Mouse (Mus musculus): ENCODE data around the gene Ephb1.

Ephb1 gene

GRCm38 (mm10) chr9:102305432-102306100 lies 48.9 kb downstream of the Ephb1 start:
- no peak for DNase-seq (ENCODE audit: low read depth)

GRCm38 (mm10) chr9:102304796-102305195 lies 49.7 kb downstream of the Ephb1 start:
- no peak for DNase-seq (ENCODE audit: low read depth)

DNA sequence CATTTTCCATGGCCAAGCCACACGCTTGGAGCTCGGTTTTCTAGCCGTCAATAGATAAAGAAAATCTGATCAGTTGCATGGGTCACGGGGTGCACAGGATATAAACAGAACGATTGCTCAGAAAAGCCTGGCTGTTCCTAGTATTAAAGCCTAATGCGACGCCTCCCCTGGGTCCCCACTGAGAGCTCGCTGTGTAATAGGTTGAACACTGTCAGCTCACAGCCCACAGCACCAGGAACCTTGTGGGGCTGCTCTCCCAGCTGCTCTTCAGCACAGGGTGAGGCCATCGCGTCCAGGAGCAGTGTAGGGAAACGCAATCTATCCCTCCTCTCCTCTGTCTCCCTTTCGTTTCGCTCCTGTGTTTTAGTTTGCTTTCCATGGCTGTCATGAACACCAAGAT lies 50.6 kb downstream of the Ephb1 start:
- DNase-seq (ENCODE audit: low read depth): no peak

DNA sequence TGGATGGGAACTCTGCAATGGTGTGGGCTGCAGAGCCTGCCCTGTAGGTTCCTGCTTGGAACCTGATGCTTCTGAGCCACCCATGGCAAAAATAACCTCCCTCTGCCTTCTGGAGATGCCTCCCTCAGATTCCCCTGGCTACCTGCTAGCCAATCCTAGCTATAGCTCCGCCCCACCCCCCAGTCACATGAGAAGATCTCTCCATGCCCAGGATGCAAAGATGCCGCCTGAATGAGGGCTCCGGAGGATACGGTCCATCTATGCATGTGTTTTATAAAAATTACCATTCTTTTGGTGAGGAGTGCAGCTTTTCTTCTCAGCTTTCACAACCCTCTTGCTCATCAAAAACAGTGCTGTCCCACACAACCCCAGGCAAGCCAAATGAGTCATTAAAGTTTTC lies 53.5 kb downstream of the Ephb1 start:
- no peak for DNase-seq (ENCODE audit: low read depth)

- DNase-seq (ENCODE audit: low read depth): no peak
Observed at GRCm38 (mm10) chr9:102298741-102299140, 55.8 kb downstream of the Ephb1 start.

- no peak for DNase-seq (ENCODE audit: low read depth)
Observed at GRCm38 (mm10) chr9:102297986-102298385, 56.5 kb downstream of the Ephb1 start.

- no peak for DNase-seq (ENCODE audit: low read depth)
Observed at GRCm38 (mm10) chr9:102297176-102297575, 57.3 kb downstream of the Ephb1 start.

GRCm38 (mm10) chr9:102293605-102294004 lies 60.9 kb downstream of the Ephb1 start:
- DNase-seq (ENCODE audit: low read depth): no peak

DNA sequence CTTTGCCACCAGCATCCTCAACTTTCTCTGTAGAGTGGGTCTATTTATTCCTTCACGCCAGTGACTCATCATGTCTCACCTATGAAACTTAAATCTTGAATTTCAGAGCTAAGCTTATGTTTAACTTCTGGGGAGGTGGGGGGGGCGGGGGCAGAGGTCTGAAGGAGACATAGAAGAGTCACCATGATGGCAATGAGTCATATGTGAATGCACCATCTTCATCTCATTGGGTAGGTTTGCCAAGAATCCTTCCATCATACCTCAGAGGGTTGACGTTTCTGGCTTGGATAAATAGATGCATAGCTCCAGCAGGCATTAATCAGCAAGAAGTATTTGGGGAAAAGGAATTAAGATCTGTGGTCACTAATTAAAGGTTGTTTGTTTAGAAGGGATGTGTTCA lies 63.3 kb downstream of the Ephb1 start:
- DNase-seq (ENCODE audit: low read depth): no peak

- DNase-seq (ENCODE audit: low read depth): no peak
Observed at GRCm38 (mm10) chr9:102288356-102288755, 66.1 kb downstream of the Ephb1 start.

DNA sequence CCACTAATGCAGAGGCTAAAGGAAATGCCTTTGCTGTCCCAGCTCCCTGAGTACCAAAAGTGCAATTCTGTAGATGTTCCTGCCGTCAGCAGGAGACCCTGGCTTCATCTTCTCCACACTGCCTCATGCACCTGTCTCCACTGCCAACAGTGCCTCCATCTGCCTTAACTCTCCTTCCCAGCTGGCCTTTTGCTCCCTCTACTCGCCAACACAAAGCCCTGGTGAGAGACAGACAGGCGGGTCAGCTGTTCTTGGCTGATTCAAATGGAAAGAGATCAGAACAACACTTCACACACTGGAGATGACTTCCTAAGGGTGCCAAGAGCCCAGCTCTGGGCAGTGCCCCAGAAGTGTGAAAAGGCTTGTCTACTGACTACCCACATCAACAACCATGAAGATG lies 78.6 kb downstream of the Ephb1 start:
- DNase-seq (ENCODE audit: low read depth): no peak

- DNase-seq (ENCODE audit: low read depth): no peak
Observed at GRCm38 (mm10) chr9:102274016-102274415, 80.5 kb downstream of the Ephb1 start.

- no peak for DNase-seq (ENCODE audit: low read depth)
Observed at GRCm38 (mm10) chr9:102273469-102273808, 81.1 kb downstream of the Ephb1 start.

- no peak for DNase-seq (ENCODE audit: low read depth)
Observed at GRCm38 (mm10) chr9:102272731-102273468, 81.6 kb downstream of the Ephb1 start.

DNA sequence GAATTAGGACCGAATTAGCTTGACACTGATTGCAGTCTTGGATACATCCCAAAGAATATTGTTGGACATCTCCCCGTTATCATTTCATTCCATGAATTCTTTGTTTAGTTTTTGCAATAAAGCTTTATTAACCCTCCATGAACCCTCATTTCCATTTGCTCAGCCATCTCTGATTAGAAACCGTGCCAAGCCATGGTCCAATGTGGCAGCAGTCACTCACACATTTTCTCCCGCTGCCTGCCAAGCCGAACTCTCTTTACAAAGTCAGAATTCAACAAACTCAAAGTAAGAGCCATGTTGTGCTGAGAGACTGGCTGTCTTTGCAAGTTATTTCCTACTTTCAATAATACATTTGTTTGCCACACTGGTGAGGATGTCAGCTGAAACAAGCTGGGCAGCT lies 84.0 kb downstream of the Ephb1 start:
- DNase-seq (ENCODE audit: low read depth): no peak

DNA sequence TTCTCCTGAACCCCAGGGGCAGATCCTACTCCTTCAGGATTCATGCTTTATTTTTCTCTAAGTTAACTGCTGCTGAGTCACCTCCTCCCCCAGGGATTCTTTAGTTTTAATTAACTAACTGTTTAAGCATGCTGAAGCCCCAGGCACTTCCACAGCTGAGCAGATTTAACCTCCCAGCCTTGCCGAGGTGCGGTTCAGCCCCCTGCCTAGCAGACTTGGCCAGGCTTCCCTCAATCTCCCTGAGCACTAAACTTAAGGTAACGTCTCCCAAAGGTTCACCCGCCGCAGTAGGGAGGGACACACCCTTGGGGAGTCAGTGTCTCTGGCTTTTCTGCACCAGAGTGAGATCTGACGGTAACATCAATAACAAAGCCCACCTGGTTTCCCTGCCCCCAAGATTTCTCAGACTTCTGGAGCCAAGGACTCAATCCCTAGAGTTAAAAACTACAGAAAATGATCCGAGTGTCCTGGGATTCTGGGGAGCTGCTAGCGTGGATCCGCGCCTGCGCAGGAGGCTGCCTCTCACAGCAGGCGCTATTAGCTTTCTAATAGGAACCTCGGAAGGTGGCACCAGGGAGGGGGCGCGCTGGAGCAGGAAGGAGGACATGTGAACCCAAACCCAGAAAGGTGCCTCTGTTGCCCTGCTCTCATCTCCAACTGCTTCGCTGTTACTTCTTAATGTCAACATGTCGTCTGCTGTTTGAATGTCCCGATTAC lies 87.0 kb downstream of the Ephb1 start:
- DNase-seq (ENCODE audit: low read depth): no peak

GRCm38 (mm10) chr9:102263760-102264159 lies 90.7 kb downstream of the Ephb1 start:
- DNase-seq (ENCODE audit: low read depth): no peak

GRCm38 (mm10) chr9:102262100-102262501 lies 92.4 kb downstream of the Ephb1 start:
- DNase-seq (ENCODE audit: low read depth): no peak

DNA sequence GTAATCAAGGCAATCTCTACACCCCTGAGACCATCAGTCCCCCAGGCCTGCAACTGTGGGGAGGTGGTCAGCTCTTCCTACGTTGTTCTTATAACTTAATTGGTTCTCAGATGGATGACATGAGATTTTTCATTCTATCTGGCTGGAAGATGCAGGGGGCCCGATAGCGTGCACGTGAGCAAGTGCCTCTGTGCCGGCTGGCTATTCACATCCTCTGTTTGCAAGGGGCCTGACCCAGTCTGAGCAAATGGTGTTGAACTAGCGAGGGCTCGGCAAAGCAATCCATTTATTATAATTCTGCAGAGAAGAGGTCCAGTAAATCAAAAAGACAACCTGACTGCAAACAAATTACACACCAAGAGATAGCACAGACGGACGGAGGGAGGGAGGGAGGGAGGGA lies 93.0 kb downstream of the Ephb1 start:
- no peak for DNase-seq (ENCODE audit: low read depth)

DNA sequence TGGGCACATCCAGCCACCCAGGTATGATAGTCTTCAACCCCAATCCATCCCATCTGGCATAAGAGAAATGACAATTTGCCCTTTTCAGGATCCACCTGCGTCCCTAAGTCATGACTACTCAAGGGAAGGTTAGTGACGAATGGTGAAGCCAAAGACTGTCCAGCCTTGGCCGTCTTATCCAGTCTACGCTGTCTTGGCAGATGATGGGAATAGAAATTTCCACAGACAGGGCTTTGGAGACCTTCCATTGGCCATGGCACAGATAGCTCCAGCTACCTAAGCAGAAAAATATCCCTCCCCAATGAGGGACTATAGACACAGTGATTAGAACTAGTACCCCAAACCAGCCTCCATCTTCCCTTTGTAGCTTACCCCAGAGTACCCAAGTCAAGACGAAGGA lies 98.1 kb downstream of the Ephb1 start:
- no peak for DNase-seq (ENCODE audit: low read depth)

- no peak for DNase-seq (ENCODE audit: low read depth)
Observed at GRCm38 (mm10) chr9:102255803-102256202, 98.7 kb downstream of the Ephb1 start.

GRCm38 (mm10) chr9:102249124-102249816 lies 105.2 kb downstream of the Ephb1 start:
- DNase-seq (ENCODE audit: low read depth): no peak

DNA sequence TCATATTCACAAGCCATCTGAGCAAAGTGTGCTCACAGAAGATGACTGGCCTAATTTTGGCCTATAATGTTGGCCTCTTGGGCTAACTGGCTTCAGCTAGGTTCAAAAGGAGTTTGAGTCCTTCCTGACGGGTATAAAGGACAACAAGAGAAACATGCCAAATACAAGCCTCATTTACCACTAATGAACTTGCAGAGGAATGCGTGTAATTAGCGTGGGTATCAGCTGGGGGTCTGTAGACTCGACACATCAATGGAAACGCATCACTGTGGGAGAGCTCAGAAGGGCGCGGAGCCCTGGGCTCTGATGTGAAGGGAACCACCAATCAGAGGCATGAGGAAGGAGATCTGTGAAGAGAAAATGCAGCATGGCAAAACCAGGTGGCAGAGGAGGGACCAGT lies 108.9 kb downstream of the Ephb1 start:
- no peak for DNase-seq (ENCODE audit: low read depth)

Data from NIH3T3 (cell line).